Comparison of ENCODE assay signal across 12 mouse cellular contexts in the genomic region with DNA sequence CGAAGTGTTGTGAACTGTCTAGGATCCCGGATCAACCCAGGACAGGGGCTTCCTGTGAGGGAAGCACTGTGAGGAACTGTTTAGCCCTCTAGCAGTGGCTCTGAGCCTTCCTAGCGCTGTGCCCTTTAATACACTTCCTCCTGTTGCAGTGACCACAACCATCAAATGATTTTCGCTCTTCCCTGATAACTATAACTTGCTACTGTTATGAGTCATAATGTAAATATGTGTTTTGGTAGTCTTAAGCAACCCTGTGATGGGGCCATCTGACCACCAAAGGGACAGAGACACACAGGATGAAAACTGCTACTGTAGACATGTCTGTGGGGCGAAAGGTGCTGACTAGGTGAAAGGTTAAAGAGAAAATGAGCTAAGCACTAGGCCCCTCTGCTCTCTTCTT.
A peak's percentile ranks its signal among the peaks of the same experiment; 100 is the strongest.
DNase-seq lines count a peak whose midpoint lies in the region; ATAC-seq and TF ChIP-seq lines count a peak whose summit lies in the region.
"Had no signal": no experiment of that assay in that cellular context is flagged by ENCODE, and none has a peak within 500 bp of the region (broad histone marks: within the 10 kb centered on the region; RNA-seq: fewer than 3 reads in every experiment).

No protein-coding gene starts in this region.

- ATAC-seq in kidney, postnatal 0 days (replicated peaks; ENCODE audit: low FRiP score, low read depth): peak; percentile 53; the same call in 1 of the 2 replicates
- ATAC-seq in intestine, embryonic 16.5 days: peak; percentile 69
- ATAC-seq in monocyte, adult 5-6 weeks (replicated peaks; ENCODE audit: insufficient number of reproducible peaks, low FRiP score, low TSS enrichment, poor library complexity, severe bottlenecking): peak; percentile 90
- no peak for ATAC-seq in midbrain, embryonic 11.5 days (ENCODE audit: low FRiP score)

- H3K36me3 ChIP-seq in kidney, postnatal 0 days (ENCODE audit: insufficient read depth, low read length): no peaks in the 10 kb centered on the region
- H3K36me3 ChIP-seq in CH12.LX (replicated peaks in 1 of 2; ENCODE audit: control insufficient read depth in 1 of 2, insufficient read depth in 1 of 2, low read length in 1 of 2): no peaks in the 10 kb centered on the region
- H3K36me3 ChIP-seq in intestine, embryonic 16.5 days (ENCODE audit: control insufficient read depth, insufficient read depth, low read length): no peaks in the 10 kb centered on the region
- no peaks in the 10 kb centered on the region for H3K36me3 ChIP-seq in midbrain, embryonic 11.5 days (ENCODE audit: control insufficient read depth, insufficient read depth, low read length)
- H3K36me3 ChIP-seq: hindbrain, embryonic 13.5 days had no signal

- no peak for DNase-seq in kidney, postnatal 0 days (ENCODE audit: low spot score)
- DNase-seq in kidney, postnatal 4 days: no peak
- peak; percentile 67 for DNase-seq in CH12.LX (ENCODE audit: extremely low read depth)
- no peak for DNase-seq in cerebellum, postnatal 25 days
- no peak for DNase-seq in midbrain, embryonic 11.5 days (ENCODE audit: low spot score, missing footprints)
- DNase-seq in thymus, postnatal 25 days: no peak
- DNase-seq: adrenal gland, postnatal 36 days; cerebellum, adult 11-12 months; kidney, postnatal 10 days had no signal

- TF ChIP-seq EP300 in CH12.LX (IDR thresholded peaks at IDR 0.05; ENCODE audit: low read length): peak; percentile 38

- H3K4me2 ChIP-seq in kidney, postnatal 0 days (ENCODE audit: low read length): peak overlapping the region; percentile 2; the same call in 1 of the 2 replicates
- peak overlapping the region; percentile 92 for H3K4me2 ChIP-seq in CH12.LX (ENCODE audit: insufficient read depth, low read depth, poor library complexity, severe bottlenecking)
- no peak overlapping the region for H3K4me2 ChIP-seq in intestine, embryonic 16.5 days (ENCODE audit: low read depth, low read length)
- no peak overlapping the region for H3K4me2 ChIP-seq in midbrain, embryonic 11.5 days
- H3K4me2 ChIP-seq: hindbrain, embryonic 13.5 days had no signal

- 0 out of 2 replicates have a peak overlapping the region, but pooled peaks have one; percentile 31 for H3K27ac ChIP-seq in kidney, postnatal 0 days
- H3K27ac ChIP-seq in CH12.LX (ENCODE audit: insufficient read depth, low read depth): no peak overlapping the region
- H3K27ac ChIP-seq in intestine, embryonic 16.5 days (ENCODE audit: low read length): no peak overlapping the region
- H3K27ac ChIP-seq in midbrain, embryonic 11.5 days (ENCODE audit: low read depth, low read length): no peak overlapping the region
- H3K27ac ChIP-seq: hindbrain, embryonic 13.5 days had no signal

- H3K9ac ChIP-seq in kidney, postnatal 0 days (ENCODE audit: low read depth, low read length): no peak overlapping the region
- no peak overlapping the region for H3K9ac ChIP-seq in CH12.LX (ENCODE audit: insufficient read depth, low read depth)
- no peak overlapping the region for H3K9ac ChIP-seq in intestine, embryonic 16.5 days (ENCODE audit: low read depth, low read length)
- H3K9ac ChIP-seq in midbrain, embryonic 11.5 days (ENCODE audit: low read length): no peak overlapping the region
- H3K9ac ChIP-seq: hindbrain, embryonic 13.5 days had no signal

- H3K4me3 ChIP-seq in kidney, postnatal 0 days (replicated peaks; ENCODE audit: low read depth, low read length): no peak overlapping the region
- H3K4me3 ChIP-seq in CH12.LX (replicated peaks in 1 of 3; ENCODE audit: low read depth in 2 of 3, low read length in 2 of 3, poor library complexity in 1 of 3): no peak overlapping the region
- no peak overlapping the region for H3K4me3 ChIP-seq in intestine, embryonic 16.5 days (ENCODE audit: low read length)
- H3K4me3 ChIP-seq in midbrain, embryonic 11.5 days (ENCODE audit: low read depth, low read length): no peak overlapping the region
- H3K4me3 ChIP-seq: hindbrain, embryonic 13.5 days had no signal

- H3K9me3 ChIP-seq in kidney, postnatal 0 days (replicated peaks; ENCODE audit: low read length): no peaks in the 10 kb centered on the region
- no peaks in the 10 kb centered on the region for H3K9me3 ChIP-seq in CH12.LX (replicated peaks; ENCODE audit: low read length)
- H3K9me3 ChIP-seq in intestine, embryonic 16.5 days (ENCODE audit: control insufficient read depth, low read length): no peaks in the 10 kb centered on the region
- no peaks in the 10 kb centered on the region for H3K9me3 ChIP-seq in midbrain, embryonic 11.5 days (ENCODE audit: control insufficient read depth, low read length)
- H3K9me3 ChIP-seq: hindbrain, embryonic 13.5 days had no signal

- no peaks in the 10 kb centered on the region; the same call in 1 of the 2 replicates for H3K79me2 ChIP-seq in CH12.LX (replicated peaks; ENCODE audit: control insufficient read depth, extremely low read depth, insufficient read depth, poor library complexity, severe bottlenecking)

- TF ChIP-seq POLR2A in CH12.LX (IDR thresholded peaks at IDR 0.05; ENCODE audit: low read depth, low read length): no peak

- dilution Hi-C loops in CH12.LX (cut with MboI; ENCODE audit: extremely low pct_ligation_motif_present, extremely low pct_unique_long_range_greater_than_20kb, low sequenced_read_pairs): no loop called here

- TF ChIP-seq CTCF in kidney, postnatal 0 days (IDR thresholded peaks at IDR 0.05; ENCODE audit: low read depth): no peak
- TF ChIP-seq CTCF in CH12.LX (conservative IDR thresholded peaks at IDR 0.05 in 1 of 2, IDR thresholded peaks at IDR 0.05 in 1 of 2; ENCODE audit: low read depth in 2 of 2, low read length in 2 of 2): no peak

- no peak for TF ChIP-seq RAD21 in CH12.LX (IDR thresholded peaks at IDR 0.05; ENCODE audit: low read depth, low read length)

- in situ Hi-C loops in CH12.LX (cut with MboI; ENCODE audit: low pct_ligation_motif_present, low pct_unique_long_range_greater_than_20kb, low sequenced_read_pairs): no loop called here

- H3K4me1 ChIP-seq in kidney, postnatal 0 days (replicated peaks; ENCODE audit: insufficient read depth, low read length): peaks cover 12% of the 10 kb centered on the region; the same call in 1 of the 2 replicates
- H3K4me1 ChIP-seq in CH12.LX (ENCODE audit: control insufficient read depth in 1 of 2, insufficient read depth in 2 of 2): peaks cover 0 to 16% of the 10 kb centered on the region in 2 experiments; a peak in 3 of 4 replicates
- peaks cover 12% of the 10 kb centered on the region; the same call in 1 of the 2 replicates for H3K4me1 ChIP-seq in intestine, embryonic 16.5 days (ENCODE audit: control insufficient read depth, insufficient read depth, low read length)
- H3K4me1 ChIP-seq in midbrain, embryonic 11.5 days (ENCODE audit: control insufficient read depth, insufficient read depth, low read length): peaks cover 21% of the 10 kb centered on the region

- no peaks in the 10 kb centered on the region for H3K27me3 ChIP-seq in kidney, postnatal 0 days (ENCODE audit: insufficient read depth, low read length)
- H3K27me3 ChIP-seq in CH12.LX (replicated peaks): no peaks in the 10 kb centered on the region
- no peaks in the 10 kb centered on the region for H3K27me3 ChIP-seq in intestine, embryonic 16.5 days (replicated peaks; ENCODE audit: control insufficient read depth, insufficient read depth, low read length)
- H3K27me3 ChIP-seq in midbrain, embryonic 11.5 days (ENCODE audit: control insufficient read depth, insufficient read depth, low read length): no peaks in the 10 kb centered on the region
- H3K27me3 ChIP-seq: hindbrain, embryonic 13.5 days had no signal

- WGBS in kidney, postnatal 0 days: 57% methylated on average over 5 of the region's 5 CpGs
- WGBS in intestine, embryonic 16.5 days: 69% methylated on average over 5 of the region's 5 CpGs
- 89% methylated on average over 5 of the region's 5 CpGs for WGBS in midbrain, embryonic 11.5 days

TF ChIP-seq in CH12.LX, 34 proteins besides CTCF, POLR2A, EP300 and RAD21:
- TF ChIP-seq IRF4 (IDR thresholded peaks at IDR 0.05; ENCODE audit: low read depth, low read length) (peak; percentile 87), MAFK (IDR thresholded peaks at IDR 0.05; ENCODE audit: insufficient replicate concordance, low read length) (peak; percentile 68; the same call in 1 of the 2 replicates), ZC3H11A (IDR thresholded peaks at IDR 0.05; ENCODE audit: low read depth, low read length) (no peak), MYC (IDR thresholded peaks at IDR 0.05; ENCODE audit: low read depth, low read length) (no peak), JUN (IDR thresholded peaks at IDR 0.05; ENCODE audit: insufficient read depth, low read depth, low read length) (peak; percentile 79), MAZ (IDR thresholded peaks at IDR 0.05; ENCODE audit: low read depth, low read length) (no peak), USF2 (conservative IDR thresholded peaks at IDR 0.05; ENCODE audit: low read depth, low read length) (no peak), MEF2A (IDR thresholded peaks at IDR 0.05; ENCODE audit: borderline replicate concordance, low read depth, low read length) (0 out of 2 replicates have a peak, but pooled peaks have one; percentile 38), ETS1 (conservative IDR thresholded peaks at IDR 0.05; ENCODE audit: low read depth, low read length) (peak; percentile 23; the same call in 1 of the 2 replicates), POLR2AphosphoS2 (IDR thresholded peaks at IDR 0.05; ENCODE audit: low read depth, low read length) (no peak), JUND (conservative IDR thresholded peaks at IDR 0.05; ENCODE audit: low read depth, low read length) (peak; percentile 94), NELFE (IDR thresholded peaks at IDR 0.05; ENCODE audit: low read depth, low read length) (no peak)

Comparison
In these comparisons a context has a peak if more than half of its experiments do, and no peak if none do; other contexts are left out.
1. H3K4me2 ChIP-seq: peak in kidney, postnatal 0 days (single experiment) and CH12.LX (single experiment); none in intestine, embryonic 16.5 days (single experiment) and midbrain, embryonic 11.5 days (single experiment).